Mouse (Mus musculus): ENCODE results near the gene Ppp3cb.

Gene Ppp3cb

DNA sequence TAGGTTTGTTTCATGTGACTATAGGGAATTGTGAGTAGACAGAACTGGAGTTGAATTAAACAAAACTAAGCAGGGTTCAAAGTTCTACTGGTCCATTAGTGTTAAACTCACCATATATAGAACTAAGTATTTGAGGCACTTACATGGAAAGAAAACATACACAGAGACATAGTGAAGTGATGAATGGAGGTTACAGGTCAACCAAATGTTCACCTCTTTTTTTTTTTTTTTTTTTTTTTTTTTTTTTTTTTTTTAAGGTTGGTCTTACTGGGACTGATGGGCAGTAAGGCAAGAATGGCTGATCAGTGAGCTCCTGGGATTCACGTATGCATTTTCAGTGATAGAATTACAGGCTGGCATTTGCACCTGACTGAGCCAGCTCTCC, 66.2 kb downstream of the Ppp3cb start:
- no peak for DNase-seq (ENCODE audit: low read depth, low spot score)

GRCm38 (mm10) chr14:20479291-20480194, 66.8 kb downstream of the Ppp3cb start, which contains the start of gene Anxa7:
Gene Anxa7, minus strand, starts transcription at chr14:20480133.
- peak; percentile 96 for DNase-seq (ENCODE audit: low read depth, low spot score)

DNA sequence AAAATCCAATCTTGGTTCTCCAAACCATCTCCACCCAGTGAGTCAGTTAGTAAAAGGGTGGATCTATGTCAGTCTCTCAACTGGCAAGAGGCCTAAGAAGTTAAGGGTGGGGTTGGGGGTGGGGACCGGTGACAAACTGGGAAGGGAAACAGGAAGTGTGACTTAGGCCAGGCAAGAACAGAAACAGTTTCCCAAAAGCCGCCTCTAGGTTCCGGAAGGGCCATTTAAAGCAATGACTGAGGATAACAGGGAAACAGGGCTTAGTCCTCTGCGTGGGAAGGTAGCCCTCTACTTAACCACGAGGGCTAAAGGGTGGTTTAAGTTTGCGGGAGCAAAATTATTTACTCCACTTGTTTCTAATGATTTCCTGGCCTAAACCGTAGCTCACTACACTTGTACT, 67.6 kb downstream of the Ppp3cb start:
- DNase-seq (ENCODE audit: low read depth, low spot score): peak; percentile 77

GRCm38 (mm10) chr14:20478385-20478784, 68.0 kb downstream of the Ppp3cb start:
- DNase-seq (ENCODE audit: low read depth, low spot score): no peak

- peak; percentile 23 for DNase-seq (ENCODE audit: low read depth, low spot score)
Measured at GRCm38 (mm10) chr14:20477261-20478025, 68.9 kb downstream of the Ppp3cb start.

DNA sequence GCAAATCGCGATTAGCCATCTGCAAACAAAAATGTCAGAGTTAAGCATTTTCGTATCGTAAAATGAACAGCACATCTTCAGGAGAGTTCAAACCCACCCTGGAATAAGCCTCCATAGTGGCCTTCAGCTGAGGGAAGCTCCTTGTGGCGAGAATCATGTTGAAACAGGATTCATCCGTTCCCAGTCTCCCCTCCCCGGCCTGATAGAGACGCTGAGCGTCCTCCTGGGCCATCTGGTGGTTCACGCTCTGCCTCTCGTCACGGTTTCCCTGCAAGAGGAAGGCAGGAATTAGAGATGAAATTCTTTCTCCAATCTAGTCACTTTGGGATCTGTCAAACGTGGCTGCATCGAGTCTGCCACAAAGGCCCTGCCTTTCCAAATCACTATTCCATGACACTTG, 86.2 kb downstream of the Ppp3cb start:
- DNase-seq (ENCODE audit: low read depth, low spot score): no peak

GRCm38 (mm10) chr14:20458378-20458777, 88.0 kb downstream of the Ppp3cb start:
- DNase-seq (ENCODE audit: low read depth, low spot score): no peak

DNA sequence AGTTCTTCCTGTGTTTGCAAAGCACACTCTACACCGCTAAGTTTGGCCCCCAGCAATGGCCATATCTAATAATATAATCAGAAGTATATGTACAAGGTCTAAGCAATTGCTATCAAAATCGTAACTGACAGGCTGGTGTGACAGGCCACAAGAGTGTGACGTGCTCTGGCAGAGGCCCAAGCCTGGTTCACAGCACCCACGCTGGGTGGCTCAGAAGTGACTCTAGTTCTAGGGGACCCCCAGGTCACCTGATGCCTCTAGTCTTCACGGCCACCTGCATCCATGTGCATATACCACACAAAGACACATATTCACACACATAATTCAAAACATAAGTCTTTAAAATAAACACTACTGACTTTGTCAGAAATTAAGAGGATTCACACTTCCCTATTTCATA, 93.4 kb downstream of the Ppp3cb start:
- DNase-seq (ENCODE audit: low read depth, low spot score): no peak

- DNase-seq (ENCODE audit: low read depth, low spot score): peak; percentile 95
Measured at GRCm38 (mm10) chr14:20451765-20452331, 94.5 kb downstream of the Ppp3cb start, which contains the start of gene Cfap70. Gene Cfap70, minus strand, starts transcription at chr14:20452226.

DNA sequence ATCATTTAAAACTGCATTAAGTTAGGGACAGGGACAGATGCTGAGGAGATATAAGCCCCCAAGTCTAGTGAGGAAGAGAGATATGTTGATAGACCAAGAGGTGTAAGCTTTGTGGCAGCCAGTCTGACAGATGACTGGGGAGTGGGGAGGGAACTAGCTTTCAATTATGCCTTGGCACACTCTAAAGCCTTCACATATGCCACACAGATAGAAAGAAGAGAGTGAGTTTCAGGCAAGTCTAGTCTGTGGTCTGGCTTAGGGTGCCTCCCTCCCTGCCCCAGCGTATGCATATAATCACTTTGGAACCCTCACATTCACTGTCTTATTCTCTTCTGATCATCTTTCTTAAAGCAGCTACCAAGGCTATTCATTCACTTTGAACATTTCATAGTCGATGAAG, 95.1 kb downstream of the Ppp3cb start:
- no peak for DNase-seq (ENCODE audit: low read depth, low spot score)
